Mouse (Mus musculus) forebrain, embryonic 10.5 days (tissue): ENCODE measurements around the gene Tent5d. TPM values are rescaled to one million over a fixed set of nuclear protein-coding genes. Genes with fewer than 3 reads are reported as not detected.

Experiments
- DNase-seq: peaks from one replicate; pipeline ENCODE4 v3.0.0-alpha.2; 2017; ENCODE audit warnings: low spot score; ENCODE audit errors: extremely low spot score
- H3K27ac ChIP-seq: fragments of 300-500 bp; sonication (generic); 2 replicates; pipeline ENCODE4 v1.5.1; 2016; ENCODE audit warnings: mild to moderate bottlenecking
- H3K27me3 ChIP-seq: fragments of 300-500 bp; sonication (generic); 2 replicates; pipeline ENCODE4 v1.6.1; 2016; ENCODE audit warnings: mild to moderate bottlenecking; ENCODE audit not compliant: poor library complexity, severe bottlenecking
- H3K36me3 ChIP-seq: fragments of 300-500 bp; sonication (generic); replicated peaks from 2 replicates; pipeline ENCODE4 v1.6.1; 2016; ENCODE audit warnings: mild to moderate bottlenecking, moderate library complexity
- H3K4me1 ChIP-seq: fragments of 300-500 bp; sonication (generic); 2 replicates; pipeline ENCODE4 v1.6.1; 2016
- H3K4me3 ChIP-seq: fragments of 300-500 bp; sonication (generic); 2 replicates; pipeline ENCODE4 v1.5.1; 2016; ENCODE audit warnings: mild to moderate bottlenecking, moderate library complexity
- H3K9me3 ChIP-seq: fragments of 300-500 bp; sonication (generic); 2 replicates; pipeline ENCODE4 v1.6.1; 2016; ENCODE audit warnings: mild to moderate bottlenecking, moderate library complexity
- WGBS: fragments of 180-500 bp; shearing (Covaris S2); methylation state at CpG from one replicate; pipeline ENCODE4 v1.1.7; 2016; 5-methylcytosine and 5-hydroxymethylcytosine counted together
- polyA plus RNA-seq: library from polyadenylated mRNA; unstranded; fragments of >200 nt; fragmentation: Nextera tagmentation; extraction: Ambion mirVana; gene quantifications from 2 replicates; pipeline ENCODE4 v1.2.1, GENCODE M21; 2016

The Tent5d gene
- polyA plus RNA-seq, result 0.33 TPM in 1 of 2 replicates, not detected in the other

DNA sequence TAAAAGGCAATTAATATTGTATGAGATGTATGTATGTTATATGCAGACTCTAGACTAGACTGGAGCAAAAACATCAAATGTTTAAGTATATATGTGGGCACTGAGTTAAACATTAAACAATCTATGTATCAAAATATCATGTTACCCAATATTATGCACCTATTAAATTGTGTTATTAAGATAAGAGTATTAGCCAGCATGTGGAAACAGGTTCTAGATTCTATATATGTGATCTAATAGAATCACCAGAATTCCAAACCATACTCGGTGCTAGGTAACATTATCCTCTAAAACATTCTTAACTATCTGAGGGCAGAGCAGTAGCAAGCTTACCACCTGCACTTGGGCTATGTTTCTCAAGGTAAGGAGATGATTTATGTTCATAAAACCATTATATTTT lies at the start of gene Tent5d:
Gene Tent5d, plus strand, starts transcription at position 301 of the 400 bp plus-strand sequence.
- Histone ChIP-seq H3K27me3 (no peaks in the 10 kb centered on the region), H3K36me3 (no peaks in the 10 kb centered on the region), H3K4me1 (no peaks in the 10 kb centered on the region), H3K27ac (no peak within 1 kb of the TSS), H3K4me3 (no peak within 1 kb of the TSS), H3K9me3 (no peaks in the 10 kb centered on the region)
- WGBS, result 94% methylated on average over 1 of the region's 1 CpGs
- no peak for DNase-seq

DNA sequence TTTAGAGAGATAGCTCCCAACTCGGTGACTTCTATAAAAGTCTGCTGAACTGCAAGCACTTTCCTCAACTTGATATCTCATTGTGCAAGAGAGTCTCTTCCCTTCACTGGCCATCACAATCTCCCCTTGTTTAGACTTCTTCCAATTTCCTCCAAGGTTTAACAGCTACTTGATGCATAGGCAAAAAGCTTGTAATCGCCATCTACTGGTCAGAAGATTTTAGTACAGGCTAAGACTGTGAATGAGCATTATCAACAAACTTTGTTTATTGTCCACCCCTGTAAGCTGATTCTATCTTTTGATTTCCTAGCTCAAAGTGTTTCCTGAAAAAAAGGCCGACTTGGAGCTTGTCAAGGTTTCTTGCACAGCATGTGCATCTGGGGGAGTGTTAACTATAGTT lies 24.5 kb upstream of the Tent5d start:
- WGBS, result 27% methylated on average over 3 of the region's 3 CpGs
- no peaks in the 10 kb centered on the region for H3K4me1 ChIP-seq
- no peaks in the 10 kb centered on the region for H3K36me3 ChIP-seq
- no peak overlapping the region for H3K4me3 ChIP-seq
- no peaks in the 10 kb centered on the region for H3K9me3 ChIP-seq
- no peak overlapping the region for H3K27ac ChIP-seq
- DNase-seq, result no peak
- no peaks in the 10 kb centered on the region for H3K27me3 ChIP-seq

DNA sequence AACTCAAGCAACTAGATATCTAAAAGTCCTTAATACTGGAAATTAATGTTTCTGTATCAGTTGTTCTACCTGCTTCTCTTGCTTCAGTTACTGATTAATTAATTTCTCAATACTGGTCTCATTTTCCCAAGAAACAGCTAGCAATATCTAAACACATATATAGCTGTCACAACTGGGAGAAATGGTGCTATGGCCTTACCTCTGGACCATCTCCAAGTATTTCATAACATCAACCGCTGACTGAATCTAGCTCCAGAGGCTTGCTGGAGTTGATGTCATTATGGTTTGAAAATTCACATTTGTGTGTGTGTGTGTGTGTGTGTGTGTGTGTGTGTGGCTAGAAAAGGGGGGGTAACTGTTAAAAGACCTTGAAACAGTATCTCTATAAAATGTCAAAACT lies 2.3 kb upstream of the Tent5d start:
- Histone ChIP-seq H3K27ac (no peak overlapping the region), H3K4me1 (no peaks in the 10 kb centered on the region), H3K36me3 (no peaks in the 10 kb centered on the region), H3K27me3 (no peaks in the 10 kb centered on the region), H3K9me3 (no peaks in the 10 kb centered on the region), H3K4me3 (no peak overlapping the region)
- no peak for DNase-seq
- 94% methylated on average over 1 of the region's 1 CpGs for WGBS

DNA sequence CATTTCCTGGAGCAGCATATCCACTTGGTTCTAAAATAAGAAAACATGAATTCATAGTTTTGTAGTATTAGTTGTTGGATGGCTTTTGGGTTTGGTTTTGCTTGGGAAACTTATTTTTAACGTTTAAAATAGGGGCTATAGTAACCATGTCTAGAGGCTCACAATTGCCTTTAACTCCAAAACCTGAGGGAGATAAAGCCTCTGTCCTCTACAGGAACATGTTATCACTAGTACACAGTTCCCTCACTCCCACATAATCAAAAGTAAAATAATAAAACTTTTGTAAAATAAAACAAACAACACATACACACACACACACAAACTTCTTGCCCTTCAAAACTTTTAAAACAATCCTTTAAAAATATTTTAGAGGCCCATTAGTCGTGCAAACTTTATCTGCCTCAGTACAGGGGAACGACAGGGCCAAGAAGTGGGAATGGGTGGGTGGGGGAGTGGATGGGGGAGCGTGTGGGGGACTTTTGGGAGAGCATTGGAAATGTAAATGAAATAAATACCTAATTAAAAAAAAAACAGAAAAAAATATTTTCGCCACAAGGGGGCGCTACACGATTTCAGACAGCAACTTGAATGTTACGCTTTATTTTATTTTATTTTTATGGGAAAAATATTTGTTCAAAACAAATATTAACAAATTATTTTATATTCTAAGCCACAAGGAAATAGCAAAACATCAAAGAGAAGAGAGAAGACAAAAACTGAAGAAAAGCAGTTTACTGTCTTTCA lies 1.5 kb upstream of the Tent5d start:
- no peak for DNase-seq
- 29% methylated on average over 8 of the region's 8 CpGs for WGBS
- Histone ChIP-seq H3K27me3 (no peaks in the 10 kb centered on the region), H3K27ac (no peak overlapping the region), H3K4me1 (no peaks in the 10 kb centered on the region), H3K4me3 (no peak overlapping the region), H3K36me3 (no peaks in the 10 kb centered on the region), H3K9me3 (no peaks in the 10 kb centered on the region)

DNA sequence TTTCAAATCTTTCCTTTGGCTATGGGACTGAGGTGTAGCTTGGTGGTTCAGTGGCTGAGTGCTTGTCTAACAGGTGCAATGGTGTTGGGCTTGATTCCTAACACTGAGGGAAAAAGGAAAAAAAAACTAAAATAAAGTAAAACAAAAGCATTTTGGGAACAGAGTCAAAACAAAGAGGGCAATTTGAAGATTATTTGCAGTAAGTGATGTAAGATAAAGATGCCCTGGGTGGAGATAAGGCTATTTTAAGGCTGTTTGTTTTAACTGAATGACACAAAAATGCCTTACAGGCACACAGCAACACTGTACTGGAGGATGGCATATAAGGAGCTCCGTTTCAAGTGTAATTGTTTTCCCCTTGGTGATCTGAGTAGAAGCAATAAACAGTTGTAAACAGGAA lies 3.4 kb downstream of the Tent5d start:
- DNase-seq, result no peak
- 76% methylated on average over 1 of the region's 1 CpGs for WGBS
- Histone ChIP-seq H3K27me3 (no peaks in the 10 kb centered on the region), H3K9me3 (no peaks in the 10 kb centered on the region), H3K4me3 (no peak overlapping the region), H3K36me3 (no peaks in the 10 kb centered on the region), H3K4me1 (no peaks in the 10 kb centered on the region), H3K27ac (no peak overlapping the region)

DNA sequence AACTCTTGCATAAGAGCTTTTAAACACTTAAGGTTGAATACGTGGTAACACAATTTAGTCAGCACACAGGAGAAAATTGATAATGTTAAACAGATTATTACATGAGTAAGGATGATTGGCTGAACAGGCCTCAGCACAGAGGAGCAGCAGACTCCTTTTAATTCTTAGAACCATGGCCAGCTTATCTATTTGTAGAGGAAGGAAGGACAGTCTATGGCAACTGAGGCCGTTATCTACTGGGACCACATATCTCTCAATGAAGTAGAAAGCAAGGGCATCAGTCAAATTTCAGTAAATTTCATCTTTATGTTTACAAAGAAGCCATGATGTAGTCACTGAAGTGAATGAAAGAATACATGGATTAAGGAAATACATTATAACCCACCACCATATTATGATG lies 4.5 kb downstream of the Tent5d start:
- H3K27me3 ChIP-seq, result no peaks in the 10 kb centered on the region
- H3K4me1 ChIP-seq, result no peaks in the 10 kb centered on the region
- no peak for DNase-seq
- H3K9me3 ChIP-seq, result no peaks in the 10 kb centered on the region
- H3K4me3 ChIP-seq, result no peak overlapping the region
- WGBS, result 89% methylated on average over 2 of the region's 2 CpGs
- H3K36me3 ChIP-seq, result no peaks in the 10 kb centered on the region
- no peak overlapping the region for H3K27ac ChIP-seq

DNA sequence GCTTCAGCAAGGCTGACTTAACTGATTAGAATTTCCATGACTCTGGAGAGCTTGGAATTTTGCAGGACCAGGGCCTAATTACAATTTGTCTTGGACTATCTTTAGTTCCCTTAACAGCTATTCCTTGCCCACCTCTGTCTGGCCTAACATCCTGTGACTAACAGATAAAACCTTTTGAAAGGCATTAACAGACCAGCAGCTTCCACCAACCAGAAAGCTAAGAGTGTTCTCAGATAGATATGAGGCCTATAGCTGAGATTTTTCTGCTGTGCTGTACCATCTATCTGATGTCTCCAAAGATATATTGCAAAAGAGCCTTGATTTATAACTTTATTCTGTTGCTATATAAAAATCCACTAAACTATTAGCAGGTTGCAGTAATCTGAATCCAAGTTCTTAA lies 19.7 kb downstream of the Tent5d start:
- Histone ChIP-seq H3K27me3 (peaks cover 3% of the 10 kb centered on the region; the same call in 1 of the 2 replicates), H3K9me3 (no peaks in the 10 kb centered on the region), H3K4me3 (no peak overlapping the region), H3K4me1 (no peaks in the 10 kb centered on the region), H3K36me3 (no peaks in the 10 kb centered on the region), H3K27ac (no peak overlapping the region)
- DNase-seq, result no peak

DNA sequence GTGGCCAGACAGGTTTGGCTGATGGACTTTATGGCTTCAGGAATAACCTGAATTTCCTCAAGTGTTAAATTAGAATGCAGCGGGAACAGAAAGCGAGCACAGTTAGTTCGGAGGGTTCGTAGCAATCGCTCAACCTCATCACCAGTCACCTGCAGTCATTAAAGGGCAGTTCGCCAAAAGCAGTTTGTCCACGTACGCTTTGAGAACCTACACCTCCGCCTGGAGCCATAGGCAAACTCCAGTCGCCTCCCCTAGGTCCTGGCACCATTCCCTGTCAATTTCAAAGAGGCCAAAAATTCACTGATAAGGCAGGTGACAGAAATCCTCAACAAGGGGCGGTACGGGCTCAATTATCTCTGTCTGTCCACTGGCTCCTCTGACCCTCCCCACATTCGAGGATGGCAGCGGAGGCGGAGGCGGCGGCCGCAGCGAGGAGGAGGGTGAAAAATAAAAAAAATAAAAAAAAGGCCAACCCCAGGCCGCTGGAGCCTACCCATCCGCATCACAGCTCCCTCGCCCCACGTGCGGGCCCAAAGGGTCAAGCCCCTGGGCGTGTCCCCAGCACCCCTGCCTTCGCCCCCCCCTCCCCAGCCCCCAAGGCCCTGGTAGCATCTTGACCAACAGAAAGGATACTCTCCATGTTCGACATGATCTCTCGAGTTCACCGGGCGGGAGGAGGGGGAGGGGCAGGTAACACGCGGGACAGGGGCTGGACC lies 23.3 kb downstream of the Tent5d start:
- peak overlapping the region; percentile 61 for H3K4me3 ChIP-seq
- 16% methylated on average over 31 of the region's 32 CpGs for WGBS
- no peak for DNase-seq
- peak overlapping the region; percentile 86 for H3K27ac ChIP-seq
- H3K27me3 ChIP-seq, result peaks cover 3% of the 10 kb centered on the region; the same call in 1 of the 2 replicates
- no peaks in the 10 kb centered on the region for H3K36me3 ChIP-seq
- no peaks in the 10 kb centered on the region for H3K4me1 ChIP-seq
- H3K9me3 ChIP-seq, result no peaks in the 10 kb centered on the region

DNA sequence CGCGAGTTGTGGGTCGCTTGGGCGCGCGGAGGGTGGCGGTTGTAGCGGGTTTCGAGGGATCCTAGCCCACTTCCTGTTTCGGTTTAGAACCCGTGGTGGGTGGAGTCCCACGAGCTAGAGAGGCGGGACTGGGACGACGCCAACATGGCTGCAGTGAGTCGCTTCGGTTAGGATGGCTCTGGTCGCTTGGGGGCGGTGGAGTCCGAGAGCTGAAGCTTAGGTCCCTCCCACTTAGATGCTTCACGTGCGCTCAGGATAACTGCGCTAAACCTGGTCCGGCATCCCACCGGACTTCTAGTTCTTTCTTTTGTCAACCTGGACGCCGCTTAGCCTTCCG lies 23.8 kb downstream of the Tent5d start, which contains the start of gene 2610002M06Rik:
Gene 2610002M06Rik, minus strand, starts transcription at position 117 of the 337 bp plus-strand sequence.
- Histone ChIP-seq H3K27ac (peak within 1 kb of the TSS; percentile 86), H3K36me3 (no peaks in the 10 kb centered on the region)

DNA sequence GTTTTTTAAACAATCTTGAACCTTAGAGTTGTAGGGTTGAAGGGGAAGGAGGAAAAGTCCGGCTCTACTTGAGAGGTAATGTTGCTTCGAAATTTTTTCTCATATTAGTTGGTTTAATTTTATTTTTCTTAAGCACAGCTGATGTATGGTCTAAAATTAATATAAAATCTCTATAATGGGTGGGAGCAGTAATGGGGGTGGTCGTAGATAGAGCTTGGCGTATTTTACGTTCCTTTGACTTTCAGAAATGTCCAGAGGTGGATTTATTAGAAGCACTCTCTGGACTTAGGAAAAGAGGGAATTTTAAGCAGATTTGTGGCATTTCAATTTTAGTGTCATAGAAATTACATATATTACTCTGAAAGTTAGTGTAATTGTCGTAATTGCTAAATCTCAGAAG lies 24.3 kb downstream of the Tent5d start:
- no peaks in the 10 kb centered on the region for H3K36me3 ChIP-seq
- peaks cover 3% of the 10 kb centered on the region; the same call in 1 of the 2 replicates for H3K27me3 ChIP-seq
- H3K4me1 ChIP-seq, result no peaks in the 10 kb centered on the region
- H3K4me3 ChIP-seq, result peak overlapping the region; percentile 61
- DNase-seq, result no peak
- no peaks in the 10 kb centered on the region for H3K9me3 ChIP-seq
- no peak overlapping the region for H3K27ac ChIP-seq
- 85% methylated on average over 6 of the region's 6 CpGs for WGBS

More for the DNA sequence above, 23.8 kb downstream of the Tent5d start, which contains the start of gene 2610002M06Rik:
- H3K4me1 ChIP-seq, result no peaks in the 10 kb centered on the region
- peaks cover 3% of the 10 kb centered on the region; the same call in 1 of the 2 replicates for H3K27me3 ChIP-seq
- peak; percentile 78 for DNase-seq
- peak within 1 kb of the TSS; percentile 61 for H3K4me3 ChIP-seq
- H3K9me3 ChIP-seq, result no peaks in the 10 kb centered on the region
- WGBS, result 20% methylated on average over 28 of the region's 28 CpGs

DNA sequence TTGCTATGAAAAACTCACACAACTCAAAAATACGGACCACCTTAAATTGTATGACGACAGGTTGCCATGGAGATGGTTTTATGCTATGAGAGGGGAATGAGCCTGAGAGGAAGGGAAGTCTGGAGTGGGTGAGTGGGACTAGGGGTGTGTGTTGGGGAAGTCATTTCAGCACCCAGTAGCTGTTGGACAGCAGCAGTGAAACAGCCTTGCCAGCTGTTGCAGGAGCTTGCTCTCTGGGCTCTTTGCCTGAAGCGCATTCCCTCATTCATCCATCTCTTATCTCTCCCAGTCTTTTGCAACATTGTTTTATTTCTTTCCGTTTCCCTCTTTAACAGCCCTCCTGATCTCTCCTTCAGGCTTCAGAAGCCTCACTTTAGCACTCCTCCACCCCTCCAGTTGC lies 65.8 kb downstream of the Tent5d start:
- DNase-seq, result no peak
- H3K9me3 ChIP-seq, result no peaks in the 10 kb centered on the region
- no peaks in the 10 kb centered on the region for H3K36me3 ChIP-seq
- no peaks in the 10 kb centered on the region for H3K4me1 ChIP-seq
- no peak overlapping the region for H3K27ac ChIP-seq
- H3K27me3 ChIP-seq, result 0 out of 2 replicates have a peak, but pooled peaks cover 4% of the 10 kb centered on the region
- no peak overlapping the region for H3K4me3 ChIP-seq
- whole genome bisulfite sequencing, result 40% methylated on average over 4 of the region's 4 CpGs
